Mouse (Mus musculus) heart, embryonic 16.5 days (tissue): ENCODE results near the gene Trmt11. TPM values are rescaled to one million over a fixed set of nuclear protein-coding genes. Genes with fewer than 3 reads are reported as not detected.

Experiments
- ATAC-seq: fragments of 200-750 bp; cut with Nextera tagmentation; replicated peaks from 2 replicates; pipeline ENCODE4 v1.8.0; 2017; ENCODE audit warnings: moderate number of reproducible peaks; ENCODE audit not compliant: insufficient read depth, low FRiP score; ENCODE audit errors: extremely low read depth
- H3K27ac ChIP-seq: fragments of 300-500 bp; sonication (generic); 2 replicates; pipeline ENCODE4 v1.5.1; 2014; ENCODE audit warnings: mild to moderate bottlenecking, low read length, control low read depth, moderate library complexity
- H3K27me3 ChIP-seq: fragments of 300-500 bp; sonication (generic); 2 replicates; pipeline ENCODE4 v1.6.1; 2014; ENCODE audit warnings: low read length, mixed read lengths; ENCODE audit not compliant: control insufficient read depth, insufficient read depth
- H3K36me3 ChIP-seq: fragments of 300-500 bp; sonication (generic); 2 replicates; pipeline ENCODE4 v1.6.1; 2014; ENCODE audit not compliant: control insufficient read depth, insufficient read depth
- H3K4me1 ChIP-seq: fragments of 300-500 bp; sonication (generic); 2 replicates; pipeline ENCODE4 v1.6.1; 2014; ENCODE audit warnings: low read length, mixed read lengths; ENCODE audit not compliant: control insufficient read depth, insufficient read depth
- H3K4me2 ChIP-seq: fragments of 300-500 bp; sonication (generic); 2 replicates; pipeline ENCODE4 v1.6.1; 2014; ENCODE audit warnings: low read depth, mild to moderate bottlenecking, control low read depth, low read length
- H3K4me3 ChIP-seq: fragments of 300-500 bp; sonication (generic); 2 replicates; pipeline ENCODE4 v1.5.1; 2014; ENCODE audit warnings: mild to moderate bottlenecking, control low read depth, low read length
- H3K9ac ChIP-seq: fragments of 300-500 bp; sonication (generic); 2 replicates; pipeline ENCODE4 v1.6.1; 2014; ENCODE audit warnings: low read length, control low read depth
- H3K9me3 ChIP-seq: fragments of 300-500 bp; sonication (generic); replicated peaks from 2 replicates; pipeline ENCODE4 v1.6.1; 2016; ENCODE audit warnings: low read length; ENCODE audit not compliant: control insufficient read depth
- WGBS: fragments of 180-500 bp; shearing (Covaris S2); extraction: QIAGEN DNeasy Blood & Tissue Kit; methylation state at CpG from one replicate; pipeline ENCODE4 v1.1.7; 2014; 5-methylcytosine and 5-hydroxymethylcytosine counted together
- polyA plus RNA-seq: library from polyadenylated mRNA; unstranded; fragments of >200 nt; fragmentation: Nextera tagmentation; extraction: Ambion mirVana; gene quantifications from 2 replicates; pipeline ENCODE4 v1.2.1, GENCODE M21; 2015

The Trmt11 gene
- polyA plus RNA-seq, 1 experiment from 2014 or later = 17.2 TPM

- Histone ChIP-seq H3K4me3 (no peak overlapping the region), H3K27ac (no peak overlapping the region), H3K9me3 (no peaks in the 10 kb centered on the region), H3K36me3 (peaks cover 5% of the 10 kb centered on the region), H3K27me3 (no peaks in the 10 kb centered on the region), H3K4me1 (no peaks in the 10 kb centered on the region), H3K9ac (no peak overlapping the region), H3K4me2 (no peak overlapping the region)
- WGBS = 89% methylated on average over 1 of the region's 1 CpGs
- no peak for ATAC-seq
These were observed 14.9 kb downstream of the Trmt11 start for GRCm38 (mm10) chr10:30585691-30586090.

GRCm38 (mm10) chr10:30577670-30578280, 22.8 kb downstream of the Trmt11 start:
- no peaks in the 10 kb centered on the region for H3K4me1 ChIP-seq
- no peaks in the 10 kb centered on the region for H3K36me3 ChIP-seq
- no peak overlapping the region for H3K27ac ChIP-seq
- no peak overlapping the region for H3K9ac ChIP-seq
- no peak for ATAC-seq
- H3K4me2 ChIP-seq = no peak overlapping the region
- no peak overlapping the region for H3K4me3 ChIP-seq
- H3K27me3 ChIP-seq = no peaks in the 10 kb centered on the region
- H3K9me3 ChIP-seq = no peaks in the 10 kb centered on the region
- WGBS = 86% methylated on average over 5 of the region's 5 CpGs

GRCm38 (mm10) chr10:30566364-30566763, 34.2 kb downstream of the Trmt11 start:
- Histone ChIP-seq H3K36me3 (peaks cover 13% of the 10 kb centered on the region), H3K27ac (no peak overlapping the region), H3K27me3 (no peaks in the 10 kb centered on the region), H3K4me3 (no peak overlapping the region), H3K9ac (no peak overlapping the region), H3K4me1 (no peaks in the 10 kb centered on the region), H3K9me3 (no peaks in the 10 kb centered on the region), H3K4me2 (no peak overlapping the region)
- ATAC-seq = no peak

- peaks cover 17% of the 10 kb centered on the region for H3K36me3 ChIP-seq
- 80% methylated on average over 3 of the region's 3 CpGs for WGBS
- no peaks in the 10 kb centered on the region for H3K4me1 ChIP-seq
- no peak overlapping the region for H3K4me2 ChIP-seq
- no peaks in the 10 kb centered on the region for H3K9me3 ChIP-seq
- H3K27me3 ChIP-seq = no peaks in the 10 kb centered on the region
- H3K4me3 ChIP-seq = no peak overlapping the region
- H3K9ac ChIP-seq = no peak overlapping the region
- no peak overlapping the region for H3K27ac ChIP-seq
- no peak; the same call in 1 of the 2 replicates for ATAC-seq
These were observed 35.9 kb downstream of the Trmt11 start for GRCm38 (mm10) chr10:30564651-30565050.

GRCm38 (mm10) chr10:30555686-30556578, 44.6 kb downstream of the Trmt11 start:
- no peaks in the 10 kb centered on the region for H3K4me1 ChIP-seq

GRCm38 (mm10) chr10:30552377-30552776, 48.2 kb downstream of the Trmt11 start:
- Histone ChIP-seq H3K36me3 (peaks cover 16% of the 10 kb centered on the region), H3K4me2 (no peak overlapping the region), H3K9me3 (no peaks in the 10 kb centered on the region), H3K9ac (no peak overlapping the region), H3K27me3 (no peaks in the 10 kb centered on the region), H3K4me3 (no peak overlapping the region), H3K4me1 (no peaks in the 10 kb centered on the region), H3K27ac (no peak overlapping the region)
- ATAC-seq = no peak
- WGBS = 83% methylated on average over 1 of the region's 1 CpGs

More at GRCm38 (mm10) chr10:30555686-30556578, 44.6 kb downstream of the Trmt11 start:
- WGBS = 71% methylated on average over 11 of the region's 11 CpGs
- H3K4me2 ChIP-seq = no peak overlapping the region
- H3K27me3 ChIP-seq = no peaks in the 10 kb centered on the region
- H3K9ac ChIP-seq = no peak overlapping the region
- peaks cover 19% of the 10 kb centered on the region for H3K36me3 ChIP-seq
- H3K9me3 ChIP-seq = no peaks in the 10 kb centered on the region
- no peak for ATAC-seq
- H3K27ac ChIP-seq = no peak overlapping the region
- no peak overlapping the region for H3K4me3 ChIP-seq

GRCm38 (mm10) chr10:30549974-30550373, 50.6 kb downstream of the Trmt11 start:
- peaks cover 18% of the 10 kb centered on the region for H3K36me3 ChIP-seq
- H3K9ac ChIP-seq = no peak overlapping the region
- no peak for ATAC-seq
- H3K4me2 ChIP-seq = no peak overlapping the region
- no peak overlapping the region for H3K27ac ChIP-seq
- no peaks in the 10 kb centered on the region for H3K27me3 ChIP-seq
- no peak overlapping the region for H3K4me3 ChIP-seq
- no peaks in the 10 kb centered on the region for H3K4me1 ChIP-seq
- WGBS = 80% methylated on average over 3 of the region's 3 CpGs
- no peaks in the 10 kb centered on the region for H3K9me3 ChIP-seq

- Histone ChIP-seq H3K27ac (no peak overlapping the region), H3K27me3 (no peaks in the 10 kb centered on the region), H3K9ac (no peak overlapping the region), H3K9me3 (no peaks in the 10 kb centered on the region), H3K4me2 (no peak overlapping the region), H3K36me3 (peaks cover 4% of the 10 kb centered on the region), H3K4me1 (no peaks in the 10 kb centered on the region), H3K4me3 (no peak overlapping the region)
- 78% methylated on average over 5 of the region's 5 CpGs for WGBS
- ATAC-seq = no peak
These were observed 62.1 kb downstream of the Trmt11 start for GRCm38 (mm10) chr10:30538538-30538815.

- H3K9me3 ChIP-seq = no peaks in the 10 kb centered on the region
- no peak for ATAC-seq
- no peaks in the 10 kb centered on the region for H3K4me1 ChIP-seq
- H3K4me2 ChIP-seq = no peak overlapping the region
- WGBS = 66% methylated on average over 10 of the region's 10 CpGs
- peaks cover 4% of the 10 kb centered on the region for H3K36me3 ChIP-seq
- H3K4me3 ChIP-seq = no peak overlapping the region
- no peaks in the 10 kb centered on the region for H3K27me3 ChIP-seq
- H3K27ac ChIP-seq = no peak overlapping the region
- no peak overlapping the region for H3K9ac ChIP-seq
These were observed 62.6 kb downstream of the Trmt11 start for GRCm38 (mm10) chr10:30537734-30538537.
